Mouse (Mus musculus): Measurements from ENCODE around the gene Zfr2.

GRCm38 (mm10) chr10:81293334-81294030 is 60.5 kb downstream of the Zfr2 start:
- TF ChIP-seq KAT2A (conservative IDR thresholded peaks at IDR 0.05; ENCODE audit: low read depth, low read length) (no peak), EP300 (IDR thresholded peaks at IDR 0.05; ENCODE audit: low read depth in 1 of 2, low read length in 2 of 2) (no peak), POLR2A (IDR thresholded peaks at IDR 0.05; ENCODE audit: control insufficient read depth in 1 of 2, insufficient read depth in 1 of 2, low read depth in 1 of 2, low read length in 2 of 2, poor library complexity in 1 of 2) (no peak), CTCF (IDR thresholded peaks at IDR 0.05 in 2 of 3, conservative IDR thresholded peaks at IDR 0.05 in 1 of 3; ENCODE audit: control insufficient read depth in 1 of 3, insufficient read depth in 1 of 3, low read depth in 2 of 3, low read length in 3 of 3, poor library complexity in 1 of 3, severe bottlenecking in 1 of 3) (no peak)

All from MEL (cell line).